Mouse (Mus musculus) myocyte (in vitro differentiated cells): ENCODE data around the gene Sema6d. TPM values are rescaled to one million over a fixed set of nuclear protein-coding genes. Genes with fewer than 3 reads are reported as not detected.

Experiments
- H3K27me3 ChIP-seq: one replicate; pipeline ENCODE4 v1.6.1; 2011; ENCODE audit not compliant: control insufficient read depth, insufficient read depth, insufficient read length
- H3K36me3 ChIP-seq: one replicate; pipeline ENCODE4 v1.6.1; 2011; ENCODE audit not compliant: control insufficient read depth, insufficient read depth
- H3K4me2 ChIP-seq: one replicate; pipeline ENCODE4 v1.6.1; 2011; ENCODE audit warnings: low read depth, control low read depth
- H3K4me3 ChIP-seq: one replicate; pipeline ENCODE4 v1.5.1; 2011; ENCODE audit warnings: mild to moderate bottlenecking, control low read depth, moderate library complexity
- H3K79me2 ChIP-seq: one replicate; pipeline ENCODE4 v1.6.1; 2011; ENCODE audit not compliant: control insufficient read depth, insufficient read depth
- H3ac ChIP-seq: one replicate; pipeline ENCODE4 v1.6.1; 2011; ENCODE audit not compliant: control insufficient read depth, insufficient read length
- CEBPB ChIP-seq: IDR thresholded peaks from 2 replicates; pipeline ENCODE4 v1.6.1; 2011; ENCODE audit warnings: mild to moderate bottlenecking, moderate library complexity; ENCODE audit not compliant: poor library complexity, insufficient read depth, severe bottlenecking
- E2F4 ChIP-seq: IDR thresholded peaks from one replicate; pipeline ENCODE4 v1.6.1; 2011; ENCODE audit warnings: mild to moderate bottlenecking, control low read depth, moderate library complexity; ENCODE audit not compliant: insufficient read depth
- MAX ChIP-seq: IDR thresholded peaks from one replicate; pipeline ENCODE4 v1.6.1; 2011; ENCODE audit warnings: low read depth, mild to moderate bottlenecking, control low read depth
- MYOD1 ChIP-seq, 3 experiments: IDR thresholded peaks; one replicate each; pipeline ENCODE4 v1.6.1; 2011; ENCODE audit warnings: control low read depth in 2 of 3, low read depth in 2 of 3, mild to moderate bottlenecking in 2 of 3, moderate library complexity in 1 of 3; ENCODE audit not compliant: insufficient read length in 2 of 3, control insufficient read depth in 1 of 3
- MYOG ChIP-seq, 3 experiments: IDR thresholded peaks; one replicate each; pipeline ENCODE4 v1.6.1; 2011; ENCODE audit warnings: control low read depth in 2 of 3, low read depth in 2 of 3, mild to moderate bottlenecking in 2 of 3; ENCODE audit not compliant: insufficient read length in 2 of 3, control insufficient read depth in 1 of 3, insufficient read depth in 1 of 3
- POLR2A ChIP-seq: IDR thresholded peaks from one replicate; pipeline ENCODE4 v1.6.1; 2011; ENCODE audit warnings: low read depth, mild to moderate bottlenecking, control low read depth, moderate library complexity; ENCODE audit not compliant: insufficient read length
- POLR2AphosphoS2 ChIP-seq: IDR thresholded peaks from one replicate; pipeline ENCODE4 v1.6.1; 2011; ENCODE audit warnings: low read depth, control low read depth; ENCODE audit not compliant: insufficient read length
- REST ChIP-seq: IDR thresholded peaks from one replicate; pipeline ENCODE4 v1.6.1; 2011; ENCODE audit warnings: mild to moderate bottlenecking, control low read depth, moderate library complexity; ENCODE audit not compliant: insufficient read depth, insufficient read length
- SRF ChIP-seq: IDR thresholded peaks from one replicate; pipeline ENCODE4 v1.6.1; 2011; ENCODE audit warnings: low read depth; ENCODE audit not compliant: control insufficient read depth, insufficient read length
- TCF12 ChIP-seq: IDR thresholded peaks from one replicate; pipeline ENCODE4 v1.6.1; 2011; ENCODE audit warnings: mild to moderate bottlenecking, control low read depth; ENCODE audit not compliant: poor library complexity, insufficient read depth, severe bottlenecking
- TCF3 ChIP-seq: IDR thresholded peaks from one replicate; pipeline ENCODE4 v1.6.1; 2011; ENCODE audit warnings: low read depth, control low read depth; ENCODE audit not compliant: insufficient read length
- USF1 ChIP-seq: IDR thresholded peaks from one replicate; pipeline ENCODE4 v1.6.1; 2011; ENCODE audit warnings: low read depth, mild to moderate bottlenecking, control low read depth, moderate library complexity
- polyA plus RNA-seq: library from polyadenylated mRNA; unstranded; fragments of >200 nt; fragmentation: generic; extraction: Trizol; gene quantifications from one replicate; pipeline ENCODE4 v1.2.1, GENCODE M21; 2012; ENCODE audit warnings: missing spikeins

The Sema6d gene
- polyA plus RNA-seq, 1 experiment, result 0.97 TPM

GRCm38 (mm10) chr2:124563759-124564158, 474.0 kb downstream of the Sema6d start:
- Histone ChIP-seq H3K36me3 (no peaks in the 10 kb centered on the region), H3K79me2 (no peaks in the 10 kb centered on the region), H3K4me3 (no peak overlapping the region), H3K4me2 (no peak overlapping the region), H3ac (no peak overlapping the region), H3K27me3 (no peaks in the 10 kb centered on the region)
- no peak for TF ChIP-seq MAX
- no peak for TF ChIP-seq CEBPB
- no peak for TF ChIP-seq MYOG (IDR thresholded peaks at IDR 0.05; ENCODE audit: control insufficient read depth in 1 of 3, insufficient read depth in 1 of 3, insufficient read length in 2 of 3, low read depth in 2 of 3)
- TF ChIP-seq POLR2AphosphoS2, result no peak
- no peak for TF ChIP-seq E2F4
- no peak for TF ChIP-seq POLR2A
- no peak for TF ChIP-seq REST
- TF ChIP-seq MYOD1 (IDR thresholded peaks at IDR 0.05; ENCODE audit: control insufficient read depth in 1 of 3, insufficient read length in 2 of 3, low read depth in 2 of 3), result no peak
- no peak for TF ChIP-seq SRF
- TF ChIP-seq TCF12, result no peak
- no peak for TF ChIP-seq USF1
- TF ChIP-seq TCF3, result no peak

GRCm38 (mm10) chr2:124573734-124574133, 484.0 kb downstream of the Sema6d start:
- Histone ChIP-seq H3K36me3 (no peaks in the 10 kb centered on the region), H3K27me3 (no peaks in the 10 kb centered on the region), H3ac (no peak overlapping the region), H3K4me3 (no peak overlapping the region), H3K79me2 (no peaks in the 10 kb centered on the region), H3K4me2 (no peak overlapping the region)
- TF ChIP-seq CEBPB (no peak), TCF12 (no peak), E2F4 (no peak), MAX (no peak), MYOD1 (IDR thresholded peaks at IDR 0.05; ENCODE audit: control insufficient read depth in 1 of 3, insufficient read length in 2 of 3, low read depth in 2 of 3) (no peak), POLR2A (no peak), USF1 (no peak), SRF (no peak), REST (no peak), TCF3 (no peak), POLR2AphosphoS2 (no peak), MYOG (IDR thresholded peaks at IDR 0.05; ENCODE audit: control insufficient read depth in 1 of 3, insufficient read depth in 1 of 3, insufficient read length in 2 of 3, low read depth in 2 of 3) (no peak)

- no peaks in the 10 kb centered on the region for H3K36me3 ChIP-seq
- no peak overlapping the region for H3K4me2 ChIP-seq
- no peaks in the 10 kb centered on the region for H3K79me2 ChIP-seq
- TF ChIP-seq MYOD1 (IDR thresholded peaks at IDR 0.05; ENCODE audit: control insufficient read depth in 1 of 3, insufficient read length in 2 of 3, low read depth in 2 of 3) (no peak), CEBPB (no peak), REST (no peak), MAX (no peak), TCF3 (no peak), SRF (no peak), POLR2A (no peak), E2F4 (no peak), USF1 (no peak), POLR2AphosphoS2 (no peak), MYOG (IDR thresholded peaks at IDR 0.05; ENCODE audit: control insufficient read depth in 1 of 3, insufficient read depth in 1 of 3, insufficient read length in 2 of 3, low read depth in 2 of 3) (no peak), TCF12 (no peak)
- H3ac ChIP-seq, result no peak overlapping the region
- H3K4me3 ChIP-seq, result no peak overlapping the region
- H3K27me3 ChIP-seq, result no peaks in the 10 kb centered on the region
These were observed 486.3 kb downstream of the Sema6d start for GRCm38 (mm10) chr2:124576053-124576452.

GRCm38 (mm10) chr2:124583561-124583960, 493.8 kb downstream of the Sema6d start:
- H3ac ChIP-seq, result no peak overlapping the region
- no peak overlapping the region for H3K4me2 ChIP-seq
- H3K79me2 ChIP-seq, result no peaks in the 10 kb centered on the region
- TF ChIP-seq MYOD1 (IDR thresholded peaks at IDR 0.05; ENCODE audit: control insufficient read depth in 1 of 3, insufficient read length in 2 of 3, low read depth in 2 of 3) (peak in 2 of 3 experiments; percentile 69 to 70), CEBPB (no peak)
- H3K4me3 ChIP-seq, result no peak overlapping the region
- no peaks in the 10 kb centered on the region for H3K36me3 ChIP-seq
- no peaks in the 10 kb centered on the region for H3K27me3 ChIP-seq

GRCm38 (mm10) chr2:124592750-124593149, 503.0 kb downstream of the Sema6d start:
- Histone ChIP-seq H3K79me2 (no peaks in the 10 kb centered on the region), H3K4me3 (no peak overlapping the region), H3K36me3 (no peaks in the 10 kb centered on the region), H3K27me3 (no peaks in the 10 kb centered on the region), H3ac (no peak overlapping the region), H3K4me2 (no peak overlapping the region)
- TF ChIP-seq TCF12, result no peak
- no peak for TF ChIP-seq USF1
- TF ChIP-seq SRF, result no peak

- no peak overlapping the region for H3ac ChIP-seq
- TF ChIP-seq MYOG (IDR thresholded peaks at IDR 0.05; ENCODE audit: control insufficient read depth in 1 of 3, insufficient read depth in 1 of 3, insufficient read length in 2 of 3, low read depth in 2 of 3) (no peak), MAX (no peak), POLR2A (no peak), SRF (no peak)
These were observed 509.2 kb downstream of the Sema6d start for GRCm38 (mm10) chr2:124599014-124599413.

More at GRCm38 (mm10) chr2:124599014-124599413, 509.2 kb downstream of the Sema6d start:
- Histone ChIP-seq H3K4me2 (no peak overlapping the region), H3K79me2 (no peaks in the 10 kb centered on the region), H3K4me3 (no peak overlapping the region), H3K27me3 (no peaks in the 10 kb centered on the region), H3K36me3 (no peaks in the 10 kb centered on the region)
